Mouse (Mus musculus) hindbrain, embryonic 16.5 days (tissue): Measurements from ENCODE around the gene Adm2. TPM values are rescaled to one million over a fixed set of nuclear protein-coding genes. Genes with fewer than 3 reads are reported as not detected.

Experiments
- ATAC-seq: fragments of 200-750 bp; cut with Nextera tagmentation; 2 replicates; pipeline ENCODE4 v1.8.0; 2017; ENCODE audit warnings: moderate TSS enrichment, moderate library complexity
- H3K27ac ChIP-seq: fragments of 300-500 bp; sonication (generic); 2 replicates; pipeline ENCODE4 v1.5.1; 2014; ENCODE audit warnings: low read depth, mild to moderate bottlenecking, control low read depth, low read length, moderate library complexity
- H3K27me3 ChIP-seq: fragments of 300-500 bp; sonication (generic); replicated peaks from 2 replicates; pipeline ENCODE4 v1.6.1; 2014; ENCODE audit warnings: low read length; ENCODE audit not compliant: control insufficient read depth, insufficient read depth
- H3K36me3 ChIP-seq: fragments of 300-500 bp; sonication (generic); 2 replicates; pipeline ENCODE4 v1.6.1; 2014; ENCODE audit warnings: mild to moderate bottlenecking, low read length, moderate library complexity, mixed read lengths; ENCODE audit not compliant: control insufficient read depth, insufficient read depth
- H3K4me1 ChIP-seq: fragments of 300-500 bp; sonication (generic); 2 replicates; pipeline ENCODE4 v1.6.1; 2014; ENCODE audit warnings: low read depth, low read length; ENCODE audit not compliant: control insufficient read depth, insufficient read depth
- H3K4me2 ChIP-seq: fragments of 300-500 bp; sonication (generic); 2 replicates; pipeline ENCODE4 v1.6.1; 2014; ENCODE audit warnings: mild to moderate bottlenecking, low read length, control low read depth, moderate library complexity
- H3K4me3 ChIP-seq: fragments of 300-500 bp; sonication (generic); 2 replicates; pipeline ENCODE4 v1.5.1; 2014; ENCODE audit warnings: mild to moderate bottlenecking, low read length, control low read depth, moderate library complexity
- H3K9ac ChIP-seq: fragments of 300-500 bp; sonication (generic); 2 replicates; pipeline ENCODE4 v1.6.1; 2014; ENCODE audit warnings: low read depth, mild to moderate bottlenecking, control low read depth, low read length, moderate library complexity
- H3K9me3 ChIP-seq: fragments of 300-500 bp; sonication (generic); 2 replicates; pipeline ENCODE4 v1.6.1; 2014; ENCODE audit warnings: mild to moderate bottlenecking, low read length, moderate library complexity; ENCODE audit not compliant: control insufficient read depth
- WGBS: fragments of 180-500 bp; shearing (Covaris S2); extraction: QIAGEN DNeasy Blood & Tissue Kit; methylation state at CpG from one replicate; pipeline ENCODE4 v1.1.7; 2014; 5-methylcytosine and 5-hydroxymethylcytosine counted together
- polyA plus RNA-seq: library from polyadenylated mRNA; unstranded; fragments of >200 nt; fragmentation: Nextera tagmentation; extraction: Ambion mirVana; gene quantifications from 2 replicates; pipeline ENCODE4 v1.2.1, GENCODE M21; 2015

The Adm2 gene
- polyA plus RNA-seq, 1 experiment from 2014 or later = not detected

DNA sequence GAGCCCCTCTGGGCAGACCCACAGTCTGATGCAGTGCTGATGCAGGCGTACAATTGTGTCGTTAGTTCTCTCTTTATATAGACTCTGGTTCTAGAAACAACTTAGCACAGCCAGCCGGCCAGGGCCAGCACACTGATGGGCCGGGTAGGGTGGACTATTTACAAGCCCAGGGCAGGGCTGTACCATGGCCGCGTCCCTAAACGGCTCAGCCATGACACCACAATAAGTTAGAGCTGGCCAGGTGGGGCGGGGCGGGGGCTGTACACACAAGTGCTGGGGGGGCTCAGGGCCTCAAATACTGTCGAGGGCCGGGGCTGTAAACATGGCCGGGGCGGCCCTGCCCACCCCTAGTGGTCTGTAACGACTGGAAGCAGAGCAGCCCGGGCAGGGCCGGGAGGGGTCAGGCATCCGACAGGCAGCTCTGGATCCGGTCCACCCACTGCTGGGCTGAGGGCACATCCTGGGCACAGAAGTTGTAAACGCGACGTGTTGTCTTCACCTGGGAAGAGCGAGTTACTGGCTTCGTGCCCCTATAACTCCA, 34.2 kb upstream of the Adm2 start:
- Histone ChIP-seq H3K9me3 (no peaks in the 10 kb centered on the region), H3K4me3 (no peak overlapping the region), H3K27me3 (no peaks in the 10 kb centered on the region), H3K4me1 (no peaks in the 10 kb centered on the region), H3K4me2 (no peak overlapping the region), H3K36me3 (peaks cover 50% of the 10 kb centered on the region), H3K27ac (no peak overlapping the region), H3K9ac (no peak overlapping the region)
- 0 out of 2 replicates have a peak, but pooled peaks have one; percentile 15 for ATAC-seq
- 94% methylated on average over 22 of the region's 23 CpGs for WGBS

DNA sequence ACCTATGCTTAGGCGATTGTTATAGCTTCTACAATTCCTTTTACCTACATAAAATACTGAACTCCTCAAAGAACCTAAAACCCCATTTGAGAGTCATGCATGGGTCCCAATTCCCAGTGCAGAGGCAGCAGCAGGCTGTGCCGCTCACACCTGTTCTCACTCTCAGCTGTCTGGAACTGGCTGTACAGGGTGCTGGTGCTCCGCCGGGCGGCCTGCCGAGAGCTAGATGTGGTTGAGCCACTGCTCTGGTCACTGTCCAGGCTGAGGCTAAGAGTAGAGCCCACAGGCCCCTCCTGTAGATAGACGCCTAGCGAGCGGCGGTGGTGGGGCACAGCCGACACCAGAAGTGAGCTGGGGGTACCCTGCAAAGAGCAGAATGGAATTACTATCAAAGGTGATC, 33.1 kb upstream of the Adm2 start:
- Histone ChIP-seq H3K9me3 (no peaks in the 10 kb centered on the region), H3K4me2 (no peak overlapping the region), H3K4me1 (no peaks in the 10 kb centered on the region), H3K27ac (no peak overlapping the region), H3K36me3 (peaks cover 55% of the 10 kb centered on the region), H3K27me3 (no peaks in the 10 kb centered on the region), H3K4me3 (no peak overlapping the region), H3K9ac (no peak overlapping the region)
- ATAC-seq = no peak
- WGBS = 94% methylated on average over 11 of the region's 11 CpGs

DNA sequence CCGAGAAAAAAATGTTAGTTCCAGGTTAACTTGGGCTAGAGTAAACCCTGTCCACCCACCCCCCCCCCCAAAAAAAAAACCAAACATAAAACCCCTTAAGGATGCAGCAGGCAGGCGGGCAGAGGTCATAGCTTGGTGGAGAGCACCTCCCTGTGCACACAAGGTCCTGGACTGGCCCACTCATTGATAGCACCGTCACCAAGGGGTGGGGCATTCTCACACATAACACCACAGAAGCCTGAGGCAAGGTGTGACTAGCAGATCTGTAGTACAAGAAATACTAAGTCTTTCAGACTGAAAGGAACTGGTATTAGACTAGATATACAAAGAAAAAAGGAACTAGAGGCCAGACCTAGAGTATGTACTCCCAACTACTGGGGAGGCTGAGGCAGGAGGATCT, 31.0 kb upstream of the Adm2 start:
- ATAC-seq = no peak
- Histone ChIP-seq H3K27ac (no peak overlapping the region), H3K4me1 (no peaks in the 10 kb centered on the region)

DNA sequence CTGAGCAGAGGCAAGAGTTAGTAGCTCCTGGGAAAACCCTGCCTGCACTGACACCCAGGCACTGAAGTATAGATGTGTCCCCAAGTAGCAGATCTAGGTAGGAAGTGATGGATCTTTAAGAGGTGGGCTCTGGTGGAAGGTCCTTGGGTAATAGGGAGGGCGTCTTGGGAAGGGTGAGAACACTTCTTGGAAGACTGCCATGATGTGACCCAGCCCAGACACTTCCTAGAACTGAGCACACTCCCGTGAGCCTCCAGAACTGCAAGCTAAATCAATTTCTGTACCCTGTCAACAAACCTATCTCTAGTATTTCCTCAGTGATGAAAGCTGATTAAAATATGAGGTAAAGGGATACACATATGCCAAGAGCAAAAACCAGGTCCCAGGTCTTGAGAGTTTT, 29.7 kb upstream of the Adm2 start:
- H3K9me3 ChIP-seq = no peaks in the 10 kb centered on the region
- H3K9ac ChIP-seq = no peak overlapping the region
- no peak overlapping the region for H3K4me3 ChIP-seq
- H3K36me3 ChIP-seq = peaks cover 62% of the 10 kb centered on the region
- H3K4me1 ChIP-seq = no peaks in the 10 kb centered on the region
- no peak overlapping the region for H3K27ac ChIP-seq
- ATAC-seq = no peak
- WGBS = 77% methylated on average over 2 of the region's 2 CpGs
- H3K4me2 ChIP-seq = no peak overlapping the region
- no peaks in the 10 kb centered on the region for H3K27me3 ChIP-seq

More for the DNA sequence above, 31.0 kb upstream of the Adm2 start:
- H3K4me2 ChIP-seq = no peak overlapping the region
- peaks cover 61% of the 10 kb centered on the region for H3K36me3 ChIP-seq
- H3K9ac ChIP-seq = no peak overlapping the region
- no peaks in the 10 kb centered on the region for H3K27me3 ChIP-seq
- 94% methylated on average over 3 of the region's 3 CpGs for WGBS
- no peaks in the 10 kb centered on the region for H3K9me3 ChIP-seq
- H3K4me3 ChIP-seq = no peak overlapping the region

DNA sequence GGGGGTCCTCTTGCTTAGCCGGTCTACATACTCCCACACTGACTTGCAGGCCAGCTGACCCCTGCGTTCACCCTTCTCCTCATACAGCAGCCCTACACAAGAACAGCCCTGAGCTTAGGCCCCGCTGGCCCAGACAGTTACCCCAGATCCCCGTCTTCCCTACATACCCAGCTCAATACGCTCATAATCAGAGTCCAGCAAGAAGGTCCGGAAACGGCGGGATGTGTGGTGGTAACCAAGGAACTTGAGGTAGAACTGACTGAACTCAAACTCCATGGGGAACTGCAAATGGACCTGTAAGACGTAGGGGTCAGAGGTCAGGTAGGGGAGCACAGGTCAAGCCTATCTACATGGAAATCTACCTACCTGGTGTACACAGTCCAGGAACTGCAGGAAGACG, 28.7 kb upstream of the Adm2 start:
- Histone ChIP-seq H3K9me3 (no peaks in the 10 kb centered on the region), H3K9ac (no peak overlapping the region), H3K27me3 (no peaks in the 10 kb centered on the region), H3K4me2 (no peak overlapping the region), H3K4me3 (no peak overlapping the region), H3K4me1 (no peaks in the 10 kb centered on the region), H3K36me3 (peaks cover 58% of the 10 kb centered on the region), H3K27ac (no peak overlapping the region)
- 95% methylated on average over 10 of the region's 10 CpGs for WGBS
- ATAC-seq = no peak

DNA sequence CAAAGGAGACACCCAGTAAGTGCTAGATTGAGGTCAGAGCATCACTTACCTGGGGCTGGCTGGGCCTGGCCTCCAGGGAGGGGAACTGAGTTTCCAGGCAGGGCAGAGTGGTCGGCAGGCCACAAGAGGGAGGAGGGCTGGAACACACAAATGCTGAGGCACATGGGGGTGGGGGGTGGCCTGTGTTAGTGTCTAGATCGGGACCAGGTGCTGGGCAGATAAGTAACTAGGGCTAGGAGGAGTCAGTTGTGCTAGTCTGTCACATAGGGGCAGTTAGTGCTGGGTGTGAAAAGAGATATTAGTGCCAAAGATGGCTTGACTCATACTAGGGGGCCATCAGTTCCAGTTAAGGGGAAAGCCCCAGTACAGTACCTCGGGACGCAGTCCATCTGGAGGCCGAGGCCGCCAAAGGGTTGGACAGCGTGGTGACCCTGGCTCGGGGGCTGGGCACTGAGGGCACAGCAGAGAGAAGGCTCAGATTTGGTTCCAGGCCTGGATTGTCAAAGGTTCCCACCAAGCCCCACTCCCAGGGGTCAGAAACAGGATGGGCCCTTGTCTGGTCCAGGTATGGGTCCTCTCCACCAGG, 26.8 kb upstream of the Adm2 start:
- Histone ChIP-seq H3K27me3 (no peaks in the 10 kb centered on the region), H3K4me3 (no peak overlapping the region), H3K9me3 (no peaks in the 10 kb centered on the region), H3K4me2 (no peak overlapping the region), H3K27ac (no peak overlapping the region), H3K4me1 (no peaks in the 10 kb centered on the region), H3K9ac (no peak overlapping the region), H3K36me3 (peaks cover 62% of the 10 kb centered on the region)
- ATAC-seq = no peak
- WGBS = 95% methylated on average over 8 of the region's 8 CpGs

DNA sequence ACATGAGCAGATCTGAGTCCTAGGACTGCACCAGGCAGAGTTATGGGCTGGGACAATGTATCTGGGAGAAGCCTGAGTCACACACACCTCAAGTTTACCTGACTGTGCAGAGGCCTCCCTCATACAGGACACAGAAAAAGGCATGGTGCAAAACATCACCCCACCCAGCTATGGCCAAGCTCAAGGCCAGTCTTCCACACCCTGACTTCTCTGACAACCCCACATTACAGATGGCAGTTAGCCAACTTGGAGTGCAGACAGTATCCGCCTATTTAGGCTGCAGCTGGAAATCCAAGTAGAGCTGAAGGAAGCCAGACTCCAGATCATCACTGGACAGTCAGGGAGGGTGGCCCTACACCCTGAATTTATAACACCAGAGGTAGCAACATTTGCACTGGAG, 26.1 kb upstream of the Adm2 start:
- H3K9ac ChIP-seq = no peak overlapping the region
- H3K27me3 ChIP-seq = no peaks in the 10 kb centered on the region
- no peaks in the 10 kb centered on the region for H3K4me1 ChIP-seq
- no peak overlapping the region for H3K4me3 ChIP-seq
- no peaks in the 10 kb centered on the region for H3K9me3 ChIP-seq
- 59% methylated on average over 1 of the region's 1 CpGs for WGBS
- no peak overlapping the region for H3K27ac ChIP-seq
- ATAC-seq = no peak
- H3K36me3 ChIP-seq = peaks cover 66% of the 10 kb centered on the region
- H3K4me2 ChIP-seq = no peak overlapping the region

DNA sequence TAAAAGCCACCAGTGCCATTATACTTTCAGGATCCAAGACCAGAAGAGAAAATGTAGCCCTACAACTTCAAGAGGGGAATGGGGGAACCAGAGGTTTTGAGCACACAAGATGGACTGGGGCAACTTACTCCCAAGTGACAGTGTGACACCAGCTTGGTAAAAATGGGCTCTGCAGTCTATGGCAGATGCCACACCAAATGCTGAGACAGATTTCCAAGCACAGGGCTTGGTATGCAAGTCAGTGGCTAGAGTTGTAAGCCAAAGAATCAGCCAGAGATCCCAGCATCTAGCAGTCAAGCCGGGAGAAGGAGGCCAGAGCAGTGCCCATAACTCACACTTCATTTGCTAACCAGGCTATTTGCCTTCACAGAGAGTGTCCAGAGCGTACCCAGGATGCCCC, 24.8 kb upstream of the Adm2 start:
- Histone ChIP-seq H3K9ac (no peak overlapping the region), H3K4me1 (no peaks in the 10 kb centered on the region), H3K36me3 (peaks cover 70% of the 10 kb centered on the region), H3K4me3 (no peak overlapping the region), H3K27ac (no peak overlapping the region), H3K27me3 (no peaks in the 10 kb centered on the region), H3K9me3 (no peaks in the 10 kb centered on the region), H3K4me2 (no peak overlapping the region)
- 80% methylated on average over 2 of the region's 2 CpGs for WGBS
- ATAC-seq = no peak

DNA sequence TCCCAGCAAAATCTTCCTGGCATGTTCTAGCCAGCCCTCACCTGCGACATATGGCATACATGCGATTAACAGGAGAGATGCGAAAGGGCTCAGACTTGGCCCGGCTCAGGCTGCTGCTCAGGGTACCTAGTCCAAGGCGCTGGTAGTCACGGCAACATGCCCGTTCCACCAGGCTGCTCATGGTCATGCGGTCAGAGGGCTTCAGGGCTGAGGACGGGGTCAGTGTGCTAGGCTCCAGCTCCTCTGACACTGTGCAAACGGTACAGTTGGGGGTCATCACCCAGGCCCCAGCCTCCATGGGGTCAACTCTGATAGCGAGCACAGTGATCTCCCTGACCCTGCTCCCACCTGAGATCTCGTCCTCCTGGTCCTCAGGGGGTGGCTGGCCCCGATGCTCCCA, 22.3 kb upstream of the Adm2 start:
- no peak for ATAC-seq
- H3K9ac ChIP-seq = no peak overlapping the region
- H3K27me3 ChIP-seq = no peaks in the 10 kb centered on the region
- WGBS = 85% methylated on average over 13 of the region's 13 CpGs
- H3K4me2 ChIP-seq = no peak overlapping the region
- no peaks in the 10 kb centered on the region for H3K9me3 ChIP-seq
- H3K36me3 ChIP-seq = peaks cover 63% of the 10 kb centered on the region
- no peak overlapping the region for H3K27ac ChIP-seq
- no peaks in the 10 kb centered on the region for H3K4me1 ChIP-seq
- no peak overlapping the region for H3K4me3 ChIP-seq
